Mouse (Mus musculus) lung, adult 2 months (tissue): ENCODE results near the gene Olfr1122. TPM values are rescaled to one million over a fixed set of nuclear protein-coding genes. Genes with fewer than 3 reads are reported as not detected.
"Not testable (repeated sequence)": the region's sequence is repeated elsewhere in the genome, so short reads cannot be mapped to it uniquely, and the experiment has no call there.

Source experiments
- DNase-seq: peaks from one replicate; pipeline ENCODE4 v3.0.0; 2022
- H3K4me1 ChIP-seq: fragments of 200-500 bp; 2 replicates; pipeline ENCODE4 v1.6.1; 2011; ENCODE audit warnings: low read length; ENCODE audit not compliant: control insufficient read depth, insufficient read depth
- H3K4me3 ChIP-seq: fragments of 200-500 bp; replicated peaks from 2 replicates; pipeline ENCODE3; 2011; ENCODE audit warnings: low read depth, mild to moderate bottlenecking, control low read depth, low read length; ENCODE audit errors: extremely low read depth
- CTCF ChIP-seq: fragments of 200-500 bp; IDR thresholded peaks from 2 replicates; pipeline ENCODE4 v1.5.1; 2011; ENCODE audit warnings: mild to moderate bottlenecking, low read length, control low read depth; ENCODE audit not compliant: insufficient read depth
- POLR2A ChIP-seq: fragments of 200-500 bp; IDR thresholded peaks from 2 replicates; pipeline ENCODE4 v1.6.1; 2011; ENCODE audit warnings: low read depth, mild to moderate bottlenecking, control low read depth, low read length, borderline replicate concordance; ENCODE audit errors: extremely low read depth
- WGBS: fragments of 180-500 bp; shearing (Covaris S2); methylation state at CpG from one replicate; pipeline ENCODE4 v1.1.7; 2018; 5-methylcytosine and 5-hydroxymethylcytosine counted together
- polyA plus RNA-seq: library from polyadenylated mRNA; depleted of rRNA; stranded (reverse); fragments of >200 nt; gene quantifications from 2 replicates; pipeline ENCODE4 v1.2.3, GENCODE M21; 2012; rRNA removed

Olfr1122 gene
- polyA plus RNA-seq: not detected in 2 replicates

DNA sequence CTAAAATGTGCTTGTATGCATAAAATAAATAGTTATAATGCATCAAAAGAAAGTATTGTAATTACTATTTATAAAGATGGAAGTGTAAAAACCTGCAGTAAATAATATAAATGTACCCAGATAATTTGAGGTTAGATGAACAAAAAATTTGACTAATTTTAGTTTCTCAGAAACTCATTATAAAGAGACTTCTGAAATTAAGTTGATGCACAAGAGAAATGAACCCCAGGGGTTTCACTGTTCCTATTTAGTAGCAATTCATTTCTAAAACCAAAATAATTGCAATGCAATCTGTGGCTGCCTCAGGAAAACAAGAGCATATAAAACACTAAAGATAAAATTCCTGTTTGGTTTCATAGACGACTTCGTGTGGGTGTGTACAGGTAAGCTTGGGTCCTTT, at the start of gene Olfr1122:
TSS of gene Olfr1122 (plus strand) at position 301 of the 400 bp plus-strand sequence.
- 71% methylated on average over 2 of the region's 2 CpGs for WGBS
- TF ChIP-seq CTCF (no peak), POLR2A (no peak)
- no peaks in the 10 kb centered on the region for H3K4me1 ChIP-seq
- H3K4me3 ChIP-seq: no peak within 1 kb of the TSS
- DNase-seq: no peak

DNA sequence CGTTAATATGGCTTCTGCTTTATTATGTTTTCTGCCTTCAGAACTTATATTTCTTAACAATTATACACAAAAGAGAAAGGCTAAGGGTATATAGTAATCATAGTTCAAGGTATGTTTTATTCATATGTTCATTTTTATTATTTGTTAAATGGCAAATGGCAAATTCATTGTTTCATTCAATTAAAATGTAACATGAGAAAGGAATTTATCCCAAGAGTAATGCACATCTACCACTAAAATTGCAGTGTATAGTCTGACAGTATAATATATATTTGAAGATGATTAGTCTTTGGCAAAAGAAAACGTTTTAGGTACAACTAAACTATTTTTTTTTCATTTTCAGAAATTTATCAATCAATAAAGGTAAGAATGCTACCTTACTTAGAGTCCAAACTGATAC, 31.1 kb upstream of the Olfr1122 start, which contains the start of gene Olfr1120:
TSS of gene Olfr1120 (plus strand) at position 301 of the 400 bp plus-strand sequence.
- TF ChIP-seq POLR2A (no peak), CTCF (no peak)
- 34% methylated on average over 2 of the region's 2 CpGs for WGBS
- no peak within 1 kb of the TSS for H3K4me3 ChIP-seq
- H3K4me1 ChIP-seq: no peaks in the 10 kb centered on the region
- no peak for DNase-seq

DNA sequence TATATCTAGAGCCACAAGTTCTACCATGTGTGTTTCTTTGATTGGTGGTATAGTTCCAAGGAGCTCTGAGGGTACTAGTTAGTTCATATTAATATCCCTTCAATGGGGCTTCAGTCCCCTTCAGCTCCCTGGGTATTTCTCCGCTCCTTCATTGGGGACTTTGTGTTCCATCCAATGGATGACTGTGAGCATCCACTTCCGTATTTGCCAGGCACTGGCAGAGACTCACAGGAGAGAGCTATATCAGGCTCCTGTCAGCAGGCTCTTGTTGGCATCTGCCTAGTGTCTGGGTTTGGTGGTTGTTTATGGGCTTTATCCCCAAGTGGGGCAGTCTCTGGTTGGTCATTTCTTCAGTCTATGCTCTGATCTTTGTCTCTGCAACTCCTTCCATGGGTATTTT, 25.5 kb upstream of the Olfr1122 start:
- WGBS: 81% methylated on average over 2 of the region's 2 CpGs
- H3K4me1 ChIP-seq, H3K4me3 ChIP-seq, DNase-seq: not testable (repeated sequence)

DNA sequence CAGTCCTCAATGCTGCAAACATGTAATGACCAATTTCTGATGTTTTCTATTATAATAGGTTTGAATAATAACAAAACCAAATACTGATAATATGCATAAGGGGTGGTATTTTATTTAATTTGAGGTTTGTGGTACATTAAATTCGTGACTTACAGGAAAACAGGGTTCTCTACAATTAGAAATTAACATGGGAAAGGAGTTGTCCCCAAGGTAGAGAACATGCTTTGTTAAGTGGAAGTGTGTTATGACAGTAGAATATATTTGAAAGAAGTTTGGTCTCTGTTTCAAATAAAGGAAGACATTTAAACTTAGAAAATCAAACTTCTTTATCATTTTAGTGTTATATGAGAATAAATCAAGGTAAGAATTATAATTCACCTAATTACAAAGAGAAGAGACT, 16.1 kb upstream of the Olfr1122 start, which contains the start of gene Olfr1121:
TSS of gene Olfr1121 (plus strand) at position 301 of the 400 bp plus-strand sequence.
- Histone ChIP-seq H3K4me3 (no peak within 1 kb of the TSS), H3K4me1 (no peaks in the 10 kb centered on the region)
- TF ChIP-seq CTCF (no peak), POLR2A (no peak)
- WGBS: 9% methylated on average over 1 of the region's 1 CpGs
- no peak for DNase-seq

DNA sequence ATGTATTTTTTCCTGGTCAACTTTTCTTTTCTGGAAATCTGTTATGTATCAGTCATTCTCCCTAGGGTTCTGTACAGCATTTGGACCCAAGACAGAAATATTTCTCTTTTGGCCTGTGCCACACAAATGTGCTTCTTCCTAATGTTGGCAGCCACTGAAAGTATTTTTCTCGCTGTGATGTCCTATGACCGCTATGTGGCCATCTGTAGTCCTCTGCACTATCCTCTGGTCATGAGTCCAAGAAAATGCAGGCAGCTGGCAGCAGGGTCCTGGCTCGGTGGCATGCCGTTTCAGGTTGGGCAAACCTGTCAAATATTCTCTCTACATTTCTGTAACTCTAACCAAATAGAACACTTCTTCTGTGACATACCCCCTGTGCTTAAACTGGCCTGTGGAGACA, 13.9 kb upstream of the Olfr1122 start:
- Histone ChIP-seq H3K4me1 (no peaks in the 10 kb centered on the region), H3K4me3 (no peak overlapping the region)
- no peak for DNase-seq
- TF ChIP-seq CTCF (no peak), POLR2A (no peak)
- 81% methylated on average over 4 of the region's 4 CpGs for WGBS

DNA sequence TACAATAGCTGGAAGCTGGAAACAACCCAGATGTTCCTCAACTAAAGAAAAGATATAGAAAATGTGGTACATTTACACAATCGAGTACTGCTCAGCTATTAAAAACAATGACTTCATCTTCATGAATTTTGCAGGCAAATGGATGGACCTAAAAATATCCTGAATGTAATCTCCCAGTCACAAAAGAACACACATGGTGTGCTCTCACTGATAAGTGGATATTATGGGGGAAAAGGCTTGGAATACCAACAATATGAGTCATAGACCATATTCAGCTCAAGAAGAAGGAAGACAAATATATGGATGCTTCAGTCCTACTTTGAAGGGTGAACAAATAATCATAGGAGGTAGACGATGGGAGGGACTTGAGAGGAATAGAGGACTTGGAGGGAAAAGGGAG, 1.7 kb upstream of the Olfr1122 start:
- WGBS: 42% methylated on average over 2 of the region's 2 CpGs
- DNase-seq: no peak

DNA sequence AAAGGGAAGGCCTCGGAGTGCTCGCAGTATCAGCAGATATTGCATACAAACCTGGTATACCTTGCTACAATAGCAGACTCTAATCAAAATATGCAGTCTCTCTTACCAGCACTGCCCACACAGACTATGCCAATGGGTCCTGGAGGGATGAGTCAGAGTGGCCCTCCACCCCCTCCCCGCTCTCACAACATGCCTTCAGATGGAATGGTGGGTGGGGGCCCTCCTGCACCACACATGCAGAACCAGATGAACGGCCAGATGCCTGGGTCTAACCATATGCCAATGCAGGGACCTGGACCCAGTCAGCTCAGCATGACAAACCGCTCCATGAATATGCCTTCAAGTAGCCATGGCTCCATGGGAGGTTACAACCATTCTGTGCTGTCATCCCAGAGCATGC, 8.0 kb downstream of the Olfr1122 start:
- H3K4me1 ChIP-seq, H3K4me3 ChIP-seq, DNase-seq: not testable (repeated sequence)
- 85% methylated on average over 5 of the region's 5 CpGs for WGBS

More for the DNA sequence above, 1.7 kb upstream of the Olfr1122 start:
- Histone ChIP-seq H3K4me1 (no peaks in the 10 kb centered on the region), H3K4me3 (no peak overlapping the region)
- TF ChIP-seq POLR2A (no peak), CTCF (no peak)

DNA sequence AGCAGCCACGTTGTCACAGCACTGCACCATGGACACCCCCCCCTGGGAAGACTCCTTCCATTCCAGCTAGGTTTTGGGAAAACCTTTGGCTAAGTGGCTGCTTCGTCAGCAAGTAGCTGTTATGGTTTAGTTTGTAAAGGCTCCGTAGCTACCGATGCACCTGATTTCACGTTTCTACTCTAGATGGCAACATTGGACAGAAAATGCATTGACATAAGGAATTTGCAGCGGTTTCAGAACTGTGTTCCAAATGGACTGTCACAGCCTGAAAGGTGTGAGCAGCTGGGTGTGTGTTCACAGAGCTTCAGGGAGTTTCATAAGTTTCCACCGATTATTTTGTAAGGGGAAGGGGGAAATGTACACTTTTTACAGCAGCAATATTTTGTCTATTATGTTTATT, 9.0 kb downstream of the Olfr1122 start:
- 79% methylated on average over 7 of the region's 7 CpGs for WGBS
- not testable (repeated sequence) for H3K4me1 ChIP-seq, H3K4me3 ChIP-seq

DNA sequence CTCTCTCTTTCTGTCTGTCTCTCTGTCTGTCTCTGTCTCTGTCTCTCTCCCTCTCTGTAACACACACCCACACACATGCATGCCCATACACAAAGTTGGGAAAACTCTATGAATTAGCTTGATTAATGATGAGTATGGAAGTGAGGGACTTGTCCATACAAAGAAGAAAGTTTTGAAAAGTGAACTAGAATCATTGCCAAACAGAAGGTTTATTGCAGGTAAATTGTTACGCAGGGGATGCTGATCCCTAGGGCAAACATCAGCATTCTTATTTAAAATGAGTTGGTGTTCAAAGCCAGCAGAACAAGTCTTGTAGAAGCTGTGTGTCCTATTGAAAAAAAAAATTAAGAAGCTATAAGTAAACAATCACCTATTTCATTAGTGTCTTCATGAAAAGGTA, 30.7 kb downstream of the Olfr1122 start, which contains the start of gene Olfr1123:
TSS of gene Olfr1123 (plus strand) at position 301 of the 400 bp plus-strand sequence.
- 87% methylated on average over 1 of the region's 1 CpGs for WGBS
- Histone ChIP-seq H3K4me3 (no peak within 1 kb of the TSS), H3K4me1 (no peaks in the 10 kb centered on the region)
- DNase-seq: no peak
- TF ChIP-seq POLR2A: no peak
- no peak for TF ChIP-seq CTCF

More for the DNA sequence above, 9.0 kb downstream of the Olfr1122 start:
- not testable (repeated sequence) for DNase-seq

DNA sequence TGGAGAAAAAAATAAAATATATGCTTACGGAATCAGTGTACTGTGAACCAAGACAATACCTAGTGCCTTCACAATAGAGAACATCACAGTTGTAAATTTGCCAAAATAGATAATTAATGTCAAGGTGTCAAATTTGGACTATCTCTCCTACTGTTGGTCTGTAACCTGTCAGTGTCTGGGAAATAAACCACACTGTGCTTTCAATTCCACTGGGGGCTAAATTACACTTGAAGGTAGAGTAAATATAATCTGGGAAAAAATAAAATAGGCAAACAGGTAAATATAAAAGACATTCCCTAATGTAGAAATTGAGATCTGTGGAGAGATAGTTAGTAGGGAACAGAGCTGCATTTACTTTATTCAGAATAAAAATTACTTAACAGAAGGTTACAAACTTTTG, 44.3 kb downstream of the Olfr1122 start, which contains the start of gene Olfr1124:
TSS of gene Olfr1124 (plus strand) at position 301 of the 400 bp plus-strand sequence.
- 95% methylated on average over 1 of the region's 1 CpGs for WGBS

DNA sequence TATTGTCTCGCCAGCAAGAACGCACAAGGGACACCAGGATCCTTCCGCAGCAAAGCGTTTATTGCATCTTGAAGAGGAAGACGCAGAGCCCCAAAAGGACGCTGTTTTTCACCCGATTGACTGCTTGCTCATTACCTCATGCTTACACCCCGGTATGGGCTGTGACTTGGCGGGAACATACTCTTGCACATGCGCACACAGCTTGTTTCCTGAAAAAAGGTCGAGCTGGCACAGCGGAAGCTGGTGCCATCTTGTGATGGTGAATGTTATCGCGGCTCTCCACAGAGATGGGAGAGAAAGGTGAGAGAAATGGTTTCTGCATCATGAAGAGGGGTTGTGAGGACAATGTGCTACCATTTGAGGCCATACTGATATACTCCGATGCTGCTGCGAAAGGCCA, 52.1 kb downstream of the Olfr1122 start:
- H3K4me3 ChIP-seq: no peak overlapping the region
- TF ChIP-seq POLR2A (no peak), CTCF (no peak)
- 86% methylated on average over 16 of the region's 16 CpGs for WGBS

More for the DNA sequence above, 44.3 kb downstream of the Olfr1122 start, which contains the start of gene Olfr1124:
- H3K4me3 ChIP-seq: no peak within 1 kb of the TSS
- H3K4me1 ChIP-seq: no peaks in the 10 kb centered on the region
- no peak for TF ChIP-seq CTCF
- no peak for TF ChIP-seq POLR2A
- DNase-seq: no peak

More for the DNA sequence above, 52.1 kb downstream of the Olfr1122 start:
- DNase-seq: no peak
- no peaks in the 10 kb centered on the region for H3K4me1 ChIP-seq

Other genes starting within 250 kb of the Olfr1122 start
- not detected in 2 replicates for gene Olfr1110, start 245.5 kb upstream of the Olfr1122 start, polyA plus RNA-seq
- not detected in 2 replicates for gene Olfr1111, start 233.2 kb upstream of the Olfr1122 start, polyA plus RNA-seq
- not detected in 2 replicates for gene Olfr1112, start 198.1 kb upstream of the Olfr1122 start, polyA plus RNA-seq
- gene Olfr1113, start 176.9 kb upstream of the Olfr1122 start, polyA plus RNA-seq: not detected in 2 replicates
- gene Olfr1115, start 137.8 kb upstream of the Olfr1122 start, polyA plus RNA-seq: not detected in 2 replicates
- not detected in 2 replicates for gene Olfr1116, start 118.3 kb upstream of the Olfr1122 start, polyA plus RNA-seq
- not detected in 2 replicates for gene Olfr1118, start 78.3 kb upstream of the Olfr1122 start, polyA plus RNA-seq
- not detected in 2 replicates for gene Olfr1120, start 31.0 kb upstream of the Olfr1122 start, polyA plus RNA-seq
- not detected in 2 replicates for gene Olfr1121, start 16.0 kb upstream of the Olfr1122 start, polyA plus RNA-seq
- not detected in 2 replicates for gene Olfr1123, start 30.8 kb downstream of the Olfr1122 start, polyA plus RNA-seq
- not detected in 2 replicates for gene Olfr1124, start 44.4 kb downstream of the Olfr1122 start, polyA plus RNA-seq
- gene Olfr1126, start 68.1 kb downstream of the Olfr1122 start, polyA plus RNA-seq: not detected in 2 replicates
- not detected in 2 replicates for gene Pramel7, start 111.2 kb downstream of the Olfr1122 start, polyA plus RNA-seq
- not detected in 2 replicates for gene Pramel6, start 120.7 kb downstream of the Olfr1122 start, polyA plus RNA-seq
- not detected in 2 replicates for gene Olfr153, start 145.9 kb downstream of the Olfr1122 start, polyA plus RNA-seq
- gene Olfr1128, start 159.7 kb downstream of the Olfr1122 start, polyA plus RNA-seq: not detected in 2 replicates
- gene Olfr1129, start 188.1 kb downstream of the Olfr1122 start, polyA plus RNA-seq: not detected in 2 replicates
- gene Olfr1130, start 220.4 kb downstream of the Olfr1122 start, polyA plus RNA-seq: not detected in 2 replicates
- not detected in 2 replicates for gene Olfr1131, start 241.3 kb downstream of the Olfr1122 start, polyA plus RNA-seq